Mouse (Mus musculus): Measurements from ENCODE around the gene 2810021J22Rik.

DNA sequence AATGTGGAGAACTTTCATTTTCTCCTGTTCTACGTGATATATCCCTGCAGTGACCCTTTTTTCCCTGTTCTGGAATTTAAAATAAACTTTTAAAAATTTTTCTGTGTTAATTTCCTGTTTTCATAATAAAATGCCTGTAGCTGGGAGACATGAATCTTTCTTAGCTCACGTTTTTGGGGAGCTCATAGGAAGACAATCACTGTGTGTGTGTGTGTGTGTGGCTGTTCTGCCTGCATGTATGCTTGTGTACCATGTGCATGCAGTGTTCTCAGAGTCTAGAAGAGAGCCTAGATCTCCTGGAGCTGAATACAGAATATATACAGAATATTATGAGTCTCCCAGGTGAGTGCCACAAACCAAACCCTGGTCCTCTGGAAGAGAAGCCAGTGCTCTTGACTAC lies 60.0 kb downstream of the 2810021J22Rik start:
- no peak for TF ChIP-seq CTCF (IDR thresholded peaks at IDR 0.05; ENCODE audit: insufficient read depth, low read depth, low read length)
- no peak for TF ChIP-seq POLR2A (IDR thresholded peaks at IDR 0.05; ENCODE audit: insufficient read depth, low read depth, low read length)

All from olfactory bulb, adult 2 months (tissue).